Mouse (Mus musculus) liver (tissue): ENCODE measurements around the gene Cadm2.

Experiments
- DNase-seq: peaks from one replicate; pipeline ENCODE4 v3.0.0-alpha.2; 2020; ENCODE audit warnings: mixed read lengths

Gene Cadm2

DNA sequence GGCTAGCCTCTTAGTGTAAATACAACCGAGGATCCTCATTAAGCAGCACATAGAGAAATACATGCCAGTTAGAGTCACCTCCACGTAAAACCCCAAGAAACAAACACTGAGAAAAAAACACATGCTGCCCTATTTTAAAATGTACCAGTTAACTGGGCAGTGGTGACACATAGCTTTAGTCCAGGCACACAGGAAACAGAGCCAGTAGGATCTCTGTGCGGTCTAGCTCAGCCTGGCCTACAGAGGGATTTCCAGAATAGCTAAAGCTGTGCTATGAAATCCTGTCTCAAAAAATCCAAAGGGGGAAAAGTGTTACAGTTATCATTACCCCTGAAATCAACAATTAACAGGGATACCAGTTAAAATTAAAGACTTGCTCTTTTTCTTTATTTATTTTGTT lies 498.9 kb downstream of the Cadm2 start:
- DNase-seq, result no peak

DNA sequence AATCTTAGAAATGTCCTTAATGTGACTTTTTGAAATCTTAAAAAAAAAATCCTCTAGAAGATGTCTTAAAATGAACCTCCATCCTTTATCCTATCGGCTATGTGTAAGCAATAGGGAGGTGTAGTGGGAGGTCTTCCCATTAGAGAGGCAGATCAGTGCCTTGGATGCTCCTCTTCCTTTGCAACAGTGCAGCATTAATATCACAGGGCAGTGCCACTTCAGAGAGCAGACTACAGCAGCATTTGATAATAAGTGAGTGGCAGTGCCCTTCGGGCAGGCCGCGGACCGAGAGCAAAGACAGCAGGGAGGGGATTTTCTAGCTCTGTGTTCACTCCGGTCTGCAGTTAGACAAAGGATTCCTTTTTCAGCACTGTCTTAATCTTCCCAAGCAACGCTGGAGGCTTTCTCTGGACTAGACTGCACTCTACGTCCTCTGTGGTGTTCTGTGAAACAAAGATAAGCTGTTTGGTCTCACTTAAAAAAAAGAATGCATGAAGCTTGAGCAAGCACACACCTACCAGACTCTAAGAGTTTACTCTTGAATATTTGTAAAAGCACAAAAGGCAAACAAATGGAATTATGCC lies 514.1 kb downstream of the Cadm2 start:
- no peak for DNase-seq

DNA sequence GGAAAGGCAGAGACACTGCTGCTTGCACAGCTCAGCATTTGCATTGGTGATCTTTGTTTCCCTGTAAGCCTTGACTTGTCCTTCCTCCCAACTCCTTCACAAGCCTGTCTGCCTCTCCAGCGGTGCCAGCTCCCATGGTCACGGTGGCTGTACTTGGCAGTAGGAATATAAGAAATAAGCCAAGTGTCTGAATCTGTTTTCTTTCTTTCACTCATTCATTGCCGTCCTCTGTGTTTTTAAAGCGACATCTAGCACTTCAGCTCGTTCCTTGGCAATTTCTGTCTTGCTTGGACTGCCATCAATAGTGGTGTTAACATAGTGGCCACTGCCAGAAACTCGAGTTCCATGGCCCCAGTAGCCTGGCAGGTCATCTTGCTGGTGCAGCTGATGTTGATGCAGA lies 524.0 kb downstream of the Cadm2 start:
- DNase-seq, result no peak

GRCm38 (mm10) chr16:67095916-67096315 lies 524.8 kb downstream of the Cadm2 start:
- DNase-seq, result no peak

DNA sequence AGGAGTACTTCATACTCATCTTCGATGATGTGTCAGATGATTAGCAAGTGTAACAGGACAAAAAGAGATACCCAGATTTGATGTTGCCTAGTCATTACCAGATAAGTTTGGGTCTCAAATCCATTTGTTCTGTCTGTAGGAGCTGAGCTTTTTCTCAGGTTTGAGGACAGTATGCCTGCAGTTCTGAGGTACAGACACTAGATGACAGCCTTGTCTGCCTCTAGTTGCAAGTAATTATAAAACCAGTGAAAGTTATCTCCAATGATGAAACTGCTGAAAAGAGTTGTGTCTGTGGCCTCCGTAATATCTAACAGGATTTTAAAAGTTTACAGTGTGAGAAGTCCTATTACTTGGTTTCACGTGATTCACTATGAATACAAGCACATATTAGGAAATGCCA lies 531.0 kb downstream of the Cadm2 start:
- DNase-seq, result no peak

- DNase-seq, result no peak
Measured at GRCm38 (mm10) chr16:67079318-67079717, 541.4 kb downstream of the Cadm2 start.

DNA sequence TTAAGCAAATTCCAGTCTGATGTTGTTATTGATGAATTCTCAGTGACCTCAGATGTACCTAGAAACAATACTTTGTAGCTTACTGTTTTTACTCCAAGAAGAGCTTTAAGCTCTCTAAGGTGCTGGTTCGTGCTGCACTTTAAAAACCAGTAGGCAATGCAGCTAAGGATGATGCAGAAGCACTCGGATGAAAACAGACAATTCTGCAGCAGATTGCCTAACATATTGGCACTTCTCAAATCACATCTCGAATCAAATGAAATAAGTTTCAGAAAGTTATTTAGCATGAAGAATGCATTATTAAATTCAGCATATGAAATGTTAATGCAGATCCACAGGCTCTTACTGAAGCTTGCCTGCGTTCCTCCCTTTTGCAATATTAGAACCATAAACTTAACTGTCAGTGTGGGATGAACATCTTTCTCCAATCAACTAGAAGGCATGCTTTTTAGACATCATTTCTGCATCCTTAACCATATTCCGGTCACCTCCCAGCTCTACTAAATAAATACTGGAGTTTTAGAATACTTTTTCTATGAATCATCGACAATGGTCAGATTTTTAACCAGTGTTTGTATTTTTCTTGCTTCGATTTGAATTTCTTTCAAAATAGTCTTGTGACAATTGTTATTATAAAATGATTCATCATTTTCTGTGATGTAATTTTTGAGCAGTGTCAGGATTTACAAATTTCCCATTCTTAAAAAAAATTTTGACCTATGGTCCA lies 544.4 kb downstream of the Cadm2 start:
- DNase-seq, result no peak

- DNase-seq, result no peak
Measured at GRCm38 (mm10) chr16:67068461-67068860, 552.2 kb downstream of the Cadm2 start.

DNA sequence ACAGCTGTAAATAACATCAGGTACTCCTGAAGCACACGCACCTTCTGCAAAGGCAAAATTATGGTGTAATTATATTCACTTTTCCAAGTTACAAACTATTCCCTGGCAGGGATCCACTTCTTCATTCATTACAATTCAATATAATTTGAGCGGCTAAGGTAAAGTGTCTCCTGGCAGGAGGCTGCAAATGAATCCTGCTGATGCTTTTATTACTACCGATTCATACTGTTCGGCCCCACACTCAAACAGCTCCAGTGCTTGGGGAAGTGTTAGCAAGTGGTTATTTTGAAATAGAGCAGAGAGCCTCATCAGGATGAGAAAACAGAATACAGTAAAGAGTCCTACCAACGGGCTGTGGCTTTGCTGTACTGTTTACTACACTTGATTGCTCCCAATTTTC lies 589.8 kb downstream of the Cadm2 start:
- DNase-seq, result no peak

DNA sequence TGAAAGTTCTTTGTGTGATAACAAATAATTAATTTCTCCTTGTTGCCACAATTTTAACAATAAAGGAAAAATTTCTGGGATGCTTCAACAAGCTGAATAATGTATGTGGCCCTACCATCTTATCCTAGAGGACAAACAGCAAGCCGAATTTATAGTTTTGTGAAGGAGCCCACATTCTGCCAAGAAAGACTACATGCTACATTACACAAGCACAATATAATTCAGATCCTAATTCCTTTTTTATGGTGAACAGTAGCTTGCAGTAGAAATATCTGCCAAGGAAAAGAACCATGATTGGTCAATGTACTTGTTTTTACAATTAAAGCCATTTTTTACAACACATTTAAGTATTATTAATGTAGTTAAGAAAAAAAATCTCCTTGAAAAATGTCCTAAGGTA lies 600.9 kb downstream of the Cadm2 start:
- DNase-seq, result no peak

- no peak for DNase-seq
Measured at GRCm38 (mm10) chr16:67017710-67018109, 603.0 kb downstream of the Cadm2 start.

DNA sequence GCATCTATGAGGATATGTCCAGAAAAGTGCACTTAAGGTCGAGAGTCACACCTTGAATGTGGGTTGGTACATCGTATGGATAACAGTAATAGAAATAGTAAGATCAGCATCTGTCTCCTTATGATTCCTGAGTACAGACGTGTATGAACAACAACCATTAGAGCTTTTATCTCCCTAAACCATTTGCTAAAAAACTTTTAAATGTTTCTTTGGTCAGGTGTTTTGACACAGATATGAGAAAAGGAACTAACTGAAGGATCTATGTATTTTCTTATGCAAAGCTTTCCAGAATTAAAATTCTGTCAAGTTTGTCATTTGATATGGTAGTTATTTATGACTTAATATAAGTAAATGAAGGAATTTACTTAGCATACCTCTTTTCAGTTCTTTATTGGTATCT lies 617.5 kb downstream of the Cadm2 start:
- DNase-seq, result no peak

- no peak for DNase-seq
Measured at GRCm38 (mm10) chr16:67001707-67002106, 619.0 kb downstream of the Cadm2 start.

- DNase-seq, result no peak
Measured at GRCm38 (mm10) chr16:66997461-66997860, 623.2 kb downstream of the Cadm2 start.

DNA sequence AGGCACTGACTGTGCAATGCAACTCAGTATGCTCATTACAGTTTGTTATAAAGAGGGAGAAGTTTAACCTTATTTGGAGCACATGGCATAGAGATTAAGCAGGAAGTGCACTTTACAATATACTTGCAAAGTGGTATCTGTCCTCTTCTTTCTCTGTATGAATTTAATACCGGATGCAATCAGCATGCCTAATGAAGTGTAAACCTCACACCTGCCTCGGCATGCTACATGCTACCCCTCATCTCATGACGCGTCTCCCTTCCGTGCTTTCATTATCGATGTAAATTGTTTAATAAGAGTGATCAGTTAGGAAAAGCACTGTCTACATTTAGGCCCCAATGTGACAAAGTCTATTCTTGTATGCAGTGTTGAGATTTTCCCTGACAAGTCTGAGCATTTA lies 633.0 kb downstream of the Cadm2 start:
- DNase-seq, result no peak

DNA sequence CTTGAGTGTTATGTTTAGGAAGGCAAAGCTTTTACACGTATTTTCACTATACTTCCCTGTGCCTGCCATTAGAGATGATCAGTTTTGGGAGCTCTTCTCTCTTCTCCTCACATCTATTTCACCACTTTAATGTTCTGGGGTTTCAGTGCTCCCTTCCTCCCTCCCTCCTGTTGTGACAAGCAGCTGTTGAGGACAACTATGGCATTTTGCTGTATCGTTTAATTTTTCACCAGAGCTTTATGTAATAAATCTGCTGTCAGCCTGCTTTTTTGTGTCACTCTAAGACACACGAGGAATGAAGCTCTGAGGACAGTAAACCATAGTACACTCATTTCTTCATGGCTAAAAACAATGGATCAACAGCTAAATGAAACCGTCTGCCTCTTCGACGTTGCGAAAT lies 633.8 kb downstream of the Cadm2 start:
- no peak for DNase-seq

DNA sequence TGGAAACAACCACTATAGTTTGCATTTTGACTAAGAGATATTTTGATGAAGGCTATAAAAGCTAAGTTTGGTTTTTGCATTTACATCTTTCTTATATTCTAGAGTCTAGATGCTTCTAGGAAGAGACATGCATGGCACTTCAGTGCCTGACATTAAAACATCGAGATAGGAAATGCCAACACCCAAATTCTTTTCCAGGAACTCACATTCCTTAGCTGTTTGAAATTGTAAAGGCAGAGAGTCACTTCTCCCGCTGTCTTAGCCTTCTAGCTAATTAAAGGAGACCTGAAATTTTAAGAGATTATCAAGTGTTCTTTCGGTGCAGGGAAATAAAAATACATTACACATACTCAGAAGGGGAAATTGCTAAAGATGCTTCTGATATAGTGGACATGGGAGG lies 649.8 kb downstream of the Cadm2 start:
- DNase-seq, result no peak

- DNase-seq, result no peak
Measured at GRCm38 (mm10) chr16:66969520-66970144, 651.1 kb downstream of the Cadm2 start.

DNA sequence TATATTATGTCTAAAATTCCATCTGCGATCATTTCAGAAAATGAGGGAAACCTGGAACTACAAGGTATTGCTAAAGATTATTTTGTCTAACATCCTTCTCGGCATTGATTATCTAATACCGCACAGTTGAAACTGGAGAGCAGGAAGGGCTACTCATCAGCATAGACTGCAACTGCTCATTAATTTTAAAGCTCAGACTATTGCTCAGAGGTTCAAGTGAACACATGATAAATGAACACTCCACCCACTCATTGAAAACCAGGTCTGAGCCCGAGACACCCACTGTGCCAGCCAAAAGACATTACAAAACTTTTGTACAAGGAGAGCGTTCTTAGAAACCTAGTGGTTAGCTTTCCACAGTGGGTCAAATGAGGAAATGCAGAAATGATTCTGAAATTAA lies 652.4 kb downstream of the Cadm2 start:
- no peak for DNase-seq

DNA sequence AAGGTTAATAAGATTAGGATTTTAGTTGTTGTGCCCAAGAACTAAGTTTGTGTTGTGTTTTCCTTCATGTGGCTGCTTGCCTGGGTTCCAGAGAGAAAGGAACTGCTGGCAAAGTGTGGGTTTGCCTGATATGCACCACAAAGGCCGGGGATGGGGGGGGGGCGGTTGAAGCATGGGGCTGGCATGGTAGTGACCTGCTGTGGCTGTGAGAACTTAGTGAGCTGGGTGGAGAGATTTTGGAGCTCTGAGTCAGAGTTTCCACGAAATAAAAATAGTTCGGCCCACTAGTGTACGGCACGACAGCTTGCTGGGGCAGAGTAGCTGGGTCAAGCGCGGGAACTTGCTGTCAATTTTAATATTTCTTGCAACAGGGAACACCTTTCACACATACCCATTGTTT lies 653.0 kb downstream of the Cadm2 start:
- no peak for DNase-seq

DNA sequence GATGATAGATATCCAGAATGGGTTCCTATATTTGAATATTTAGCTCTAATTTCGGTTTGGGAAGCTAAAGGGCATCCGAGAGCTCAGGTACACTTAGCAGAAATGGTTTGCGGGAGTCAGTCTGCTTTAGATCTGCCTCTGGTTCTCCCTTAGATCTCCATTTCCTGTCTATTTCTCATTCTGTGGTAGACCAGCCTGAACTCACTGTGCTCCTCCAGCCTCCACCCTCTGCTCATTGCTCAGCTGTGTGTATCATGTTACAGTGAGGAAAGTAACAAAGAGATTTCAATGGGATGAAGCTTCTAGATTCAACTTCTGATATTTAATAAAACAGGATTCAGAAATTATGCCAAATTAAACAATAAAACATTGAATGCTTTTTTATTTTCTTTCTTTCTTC lies 661.6 kb downstream of the Cadm2 start:
- DNase-seq, result no peak

DNA sequence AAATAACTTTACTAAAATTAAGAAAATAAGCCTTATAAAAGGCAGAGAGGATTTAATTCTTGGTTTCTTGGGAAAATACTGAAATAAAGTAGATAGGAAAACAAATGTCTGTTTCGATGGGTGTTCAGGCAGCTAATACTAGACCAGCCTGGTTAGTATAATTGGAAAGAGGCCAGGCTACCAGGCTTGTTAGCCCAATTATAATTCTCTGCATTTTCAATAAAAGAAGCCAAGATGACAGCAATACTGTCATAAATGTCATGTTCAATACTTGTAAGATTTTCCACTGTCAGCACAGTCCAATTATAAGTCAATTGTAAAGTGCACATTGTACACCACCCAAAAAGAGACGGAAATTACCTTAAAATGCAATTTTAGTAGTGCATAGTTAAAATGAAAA lies 664.8 kb downstream of the Cadm2 start:
- no peak for DNase-seq

GRCm38 (mm10) chr16:66936332-66936731 lies 684.4 kb downstream of the Cadm2 start:
- no peak for DNase-seq

DNA sequence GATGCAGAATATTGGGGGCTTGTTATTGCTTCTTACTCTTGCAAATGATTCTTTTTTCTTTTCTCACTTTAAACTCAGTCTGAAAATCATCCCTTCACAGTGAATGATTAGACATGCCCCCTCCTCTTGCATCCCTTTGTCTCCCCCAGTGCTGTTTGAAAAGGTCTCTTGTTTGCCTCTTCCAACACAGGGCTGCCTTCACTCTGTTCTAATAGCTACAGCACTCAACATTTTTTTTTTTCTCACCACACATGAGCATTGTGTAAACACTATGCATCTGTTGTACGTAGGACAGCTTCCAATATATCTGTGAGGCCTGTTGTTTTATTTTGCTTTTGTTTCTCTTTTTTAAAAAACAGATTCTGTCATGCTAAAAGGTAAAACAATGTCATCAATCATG lies 695.2 kb downstream of the Cadm2 start:
- DNase-seq, result no peak

DNA sequence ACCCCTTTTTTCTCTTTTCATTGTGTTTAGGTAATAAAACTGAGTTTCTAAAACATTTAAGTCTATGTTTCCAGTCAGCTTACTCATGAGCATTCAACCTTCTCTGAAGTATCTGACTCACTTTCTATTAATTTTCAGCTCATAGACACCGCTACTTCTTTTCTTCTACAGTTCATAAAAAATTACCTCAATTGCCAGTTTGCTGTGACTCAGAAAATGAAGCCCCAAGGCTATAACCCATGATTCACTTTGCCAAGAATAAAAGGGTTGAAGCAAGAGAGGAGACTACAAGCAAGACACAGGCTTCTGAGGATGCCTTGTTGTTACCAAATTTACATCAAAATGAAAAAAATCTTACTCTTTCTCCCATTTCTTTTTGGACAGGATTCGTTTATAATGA lies 698.0 kb downstream of the Cadm2 start:
- DNase-seq, result no peak
